Mouse (Mus musculus) embryonic fibroblast, embryonic 13.5 days (primary cell): ENCODE results near the gene Lrrc3.

Source experiments
- CTCF ChIP-seq: IDR thresholded peaks from 2 replicates; pipeline ENCODE4 v1.5.1; 2011; ENCODE audit warnings: mild to moderate bottlenecking, control low read depth, low read length, moderate library complexity, borderline replicate concordance; ENCODE audit not compliant: insufficient read depth
- POLR2A ChIP-seq: IDR thresholded peaks from 2 replicates; pipeline ENCODE4 v1.6.1; 2011; ENCODE audit warnings: low read depth, mild to moderate bottlenecking, control low read depth, low read length, moderate library complexity

GRCm38 (mm10) chr10:77852559-77852958 lies 49.8 kb downstream of the Lrrc3 start, which contains the start of gene Gm10318:
- TF ChIP-seq CTCF (no peak), POLR2A (no peak)
